Mouse (Mus musculus): ENCODE measurements around the gene Rpl7a. TPM values are rescaled to one million over a fixed set of nuclear protein-coding genes. Genes with fewer than 3 reads are reported as not detected.
"Not testable (repeated sequence)": the region's sequence is repeated elsewhere in the genome, so short reads cannot be mapped to it uniquely, and the experiment has no call there.

The Rpl7a gene
- total RNA-seq (2015; ENCODE audit: low replicate concordance), result 469 and 488 TPM in 2 replicates
- 357 and 378 TPM in 2 replicates for total RNA-seq (2017; ENCODE audit: low replicate concordance)

DNA sequence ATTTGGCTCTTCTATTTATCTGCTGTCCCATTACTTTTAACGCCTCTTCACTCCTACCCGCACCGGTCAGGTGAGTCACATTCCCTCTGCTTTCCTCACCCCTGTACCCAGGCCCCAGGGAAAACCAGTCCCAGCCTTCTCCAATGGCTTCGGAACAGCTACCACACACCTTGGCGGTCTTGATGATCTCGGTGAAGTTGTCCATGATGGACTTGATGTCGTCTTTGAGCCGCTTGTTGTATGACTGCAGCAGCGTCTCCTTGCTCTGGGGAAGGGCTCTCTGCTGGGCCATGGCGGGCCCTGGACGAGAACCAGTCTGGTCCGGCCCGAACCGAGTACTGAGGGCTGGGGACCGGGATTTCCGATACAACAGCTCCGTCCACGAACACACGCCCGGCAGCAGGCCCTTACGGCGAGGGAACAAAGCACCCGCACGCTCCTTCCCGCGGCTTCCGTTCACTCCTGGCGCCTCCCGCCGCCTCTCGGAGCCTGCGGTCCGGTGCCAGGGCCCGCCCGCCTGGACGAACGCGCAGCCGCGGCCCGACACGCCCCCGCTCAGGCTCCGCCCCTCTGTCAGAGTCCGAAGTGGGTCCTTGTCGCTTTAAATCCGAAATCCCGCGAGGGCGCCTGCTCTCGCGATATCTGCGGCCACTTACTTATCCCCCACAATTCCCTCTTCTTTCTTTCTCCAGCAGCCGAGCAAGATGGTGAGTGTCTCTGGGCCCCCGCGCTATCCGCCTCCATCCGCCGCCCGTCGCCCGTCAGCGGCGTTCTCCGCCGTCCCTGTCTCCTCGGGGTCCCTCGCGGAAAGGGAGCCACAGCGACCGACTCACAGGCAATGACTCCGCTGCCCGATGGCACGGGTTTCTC, at the start of gene Rpl7a, which contains the start of gene Med22:
Gene Rpl7a (plus strand): TSS at position 641 of the 870 bp plus-strand sequence.
Gene Med22 (minus strand): TSS at position 554 of the 870 bp plus-strand sequence.
- ATAC-seq (replicated peaks; ENCODE audit: low FRiP score, poor library complexity, severe bottlenecking), result peak; percentile 86

DNA sequence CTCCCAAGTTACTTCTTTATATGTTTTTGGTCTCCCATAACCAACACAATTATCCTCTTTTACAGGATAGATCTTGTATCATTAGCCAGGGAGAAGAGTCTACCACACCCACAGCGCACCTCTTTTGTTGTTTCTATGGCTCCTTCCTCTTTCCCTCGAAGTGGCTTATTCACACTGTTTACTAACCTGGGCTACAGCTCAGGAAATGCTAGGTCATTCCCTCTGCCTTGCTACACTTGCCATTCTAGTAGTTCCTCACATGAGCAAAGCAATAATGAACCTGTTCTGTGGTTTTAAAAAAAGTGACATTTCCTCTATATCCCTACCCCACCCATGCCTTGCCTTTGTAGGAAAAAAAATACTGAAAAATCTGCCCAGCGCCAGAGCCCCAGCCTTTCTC, 47.7 kb upstream of the Rpl7a start:
- no peak for ATAC-seq (replicated peaks; ENCODE audit: low FRiP score, poor library complexity, severe bottlenecking)

DNA sequence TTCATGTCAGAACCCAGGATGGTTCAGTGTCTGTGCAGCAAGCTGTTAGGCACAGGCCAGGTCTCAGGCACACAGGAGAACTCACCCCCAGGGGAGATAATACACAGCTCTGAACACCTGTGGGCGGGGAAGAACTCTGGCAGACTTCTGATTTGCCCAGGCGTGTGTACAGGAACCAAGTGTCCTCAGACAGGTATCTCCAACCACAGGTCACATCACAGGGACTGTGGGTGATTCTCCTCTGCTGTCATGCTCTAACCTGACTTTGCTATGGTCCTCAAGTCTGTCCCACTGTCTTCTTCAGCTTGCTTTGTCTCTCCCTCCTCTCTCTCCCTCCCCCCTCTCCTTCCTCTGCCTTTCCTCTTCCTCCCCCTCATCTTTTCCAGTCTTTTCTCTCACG, 45.7 kb upstream of the Rpl7a start, which contains the start of gene Abo:
Gene Abo (minus strand): TSS at position 101 of the 400 bp plus-strand sequence.
- no peak for ATAC-seq (replicated peaks; ENCODE audit: low FRiP score, poor library complexity, severe bottlenecking)

DNA sequence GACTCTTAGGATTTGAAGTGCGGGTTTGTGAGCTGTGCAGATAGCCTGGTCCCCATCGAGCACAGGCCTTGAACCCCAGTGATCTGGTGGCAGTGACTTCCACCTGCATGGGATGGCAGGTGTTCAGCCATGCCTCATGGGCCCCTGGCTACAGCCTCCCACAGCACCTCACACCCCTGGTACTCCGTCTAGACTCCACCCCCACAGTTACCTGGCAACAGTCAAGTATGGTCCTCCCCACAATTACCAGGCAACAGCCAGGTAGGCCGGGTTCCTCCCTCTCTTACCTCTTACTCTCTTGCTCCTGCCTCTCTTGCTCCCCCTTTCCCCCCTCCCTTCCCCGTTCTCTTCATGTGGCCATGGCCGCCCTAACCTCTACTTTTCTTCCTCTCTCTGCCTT, 39.9 kb upstream of the Rpl7a start:
- ATAC-seq (replicated peaks; ENCODE audit: low FRiP score, poor library complexity, severe bottlenecking), result no peak

DNA sequence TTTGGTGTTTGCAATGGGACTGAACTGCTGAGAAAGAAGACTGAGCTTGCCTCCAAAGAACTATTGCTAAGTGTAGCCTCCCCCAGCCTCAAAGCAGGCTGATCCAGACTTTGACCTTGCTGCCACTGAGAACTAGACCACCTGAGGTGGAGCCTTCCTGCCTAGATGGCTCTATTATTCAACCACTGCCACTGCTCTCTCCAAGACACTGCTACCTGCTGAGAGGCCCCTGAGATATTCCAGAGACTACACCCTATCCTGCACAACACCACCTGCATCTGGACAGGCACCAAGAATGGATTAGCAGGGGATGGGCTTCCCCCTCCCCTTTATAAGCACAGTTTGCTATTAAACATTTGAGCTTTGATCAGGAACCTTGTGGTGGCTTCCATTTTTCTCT, 32.0 kb upstream of the Rpl7a start:
- no peak for ATAC-seq (replicated peaks; ENCODE audit: low FRiP score, poor library complexity, severe bottlenecking)

DNA sequence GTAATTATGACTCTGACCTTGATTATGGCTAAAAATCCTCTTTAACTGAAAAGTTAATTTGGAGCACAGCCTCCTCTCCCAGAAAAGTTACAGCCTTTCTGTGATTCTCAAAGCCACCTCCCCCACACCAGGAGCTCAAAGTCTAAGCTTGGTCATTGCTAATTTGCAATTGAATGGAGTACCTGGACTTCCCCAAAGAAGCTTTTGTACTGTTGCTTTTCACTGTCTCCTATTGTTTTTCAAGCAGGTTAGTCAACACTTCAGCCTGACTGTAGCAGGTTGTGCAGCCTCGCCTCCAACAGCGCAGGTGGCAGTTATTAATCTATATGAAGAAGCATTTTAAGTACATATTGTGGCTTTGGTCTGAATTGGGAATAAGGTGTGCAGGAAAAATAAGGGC, 25.0 kb upstream of the Rpl7a start:
- not testable (repeated sequence) for ATAC-seq (replicated peaks; ENCODE audit: low FRiP score, poor library complexity, severe bottlenecking)

DNA sequence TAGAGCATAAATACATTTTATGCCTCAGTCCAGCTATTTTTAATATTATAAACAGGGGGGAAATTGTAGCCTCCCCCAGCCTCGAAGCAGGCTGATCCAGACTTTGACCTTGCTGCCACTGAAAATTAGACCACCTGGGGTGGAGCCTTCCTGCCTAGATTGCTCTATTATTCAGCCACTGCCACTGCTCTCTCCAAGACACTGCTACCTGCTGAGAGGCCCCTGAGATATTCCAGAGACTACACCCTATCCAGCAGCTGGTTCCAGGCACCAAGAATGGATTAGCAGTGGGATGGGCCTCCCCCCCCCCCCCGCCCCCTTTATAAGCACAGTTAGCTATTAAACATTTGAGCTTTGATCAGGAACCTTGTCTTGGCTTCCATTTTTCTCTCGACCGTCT, 24.4 kb upstream of the Rpl7a start:
- ATAC-seq (replicated peaks; ENCODE audit: low FRiP score, poor library complexity, severe bottlenecking), result not testable (repeated sequence)

DNA sequence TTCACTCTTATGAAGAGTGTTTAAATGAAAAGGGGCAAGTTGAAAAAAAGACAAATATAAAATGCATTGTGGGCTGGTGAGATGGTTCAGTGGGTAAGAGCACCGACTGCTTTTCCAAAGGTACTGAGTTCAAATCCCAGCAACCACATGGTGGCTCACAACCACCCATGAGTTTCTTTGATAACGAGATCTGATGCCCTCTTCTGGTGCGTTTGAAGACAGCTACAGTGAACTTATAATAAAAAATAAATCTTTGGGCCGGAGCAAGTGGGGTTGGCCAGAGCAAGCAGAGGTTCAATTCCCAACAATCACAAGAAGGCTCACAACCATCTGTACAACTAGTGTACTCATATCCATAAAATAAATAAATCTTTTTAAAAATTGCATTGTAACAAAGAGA, 14.7 kb upstream of the Rpl7a start:
- no peak for ATAC-seq (replicated peaks; ENCODE audit: low FRiP score, poor library complexity, severe bottlenecking)

DNA sequence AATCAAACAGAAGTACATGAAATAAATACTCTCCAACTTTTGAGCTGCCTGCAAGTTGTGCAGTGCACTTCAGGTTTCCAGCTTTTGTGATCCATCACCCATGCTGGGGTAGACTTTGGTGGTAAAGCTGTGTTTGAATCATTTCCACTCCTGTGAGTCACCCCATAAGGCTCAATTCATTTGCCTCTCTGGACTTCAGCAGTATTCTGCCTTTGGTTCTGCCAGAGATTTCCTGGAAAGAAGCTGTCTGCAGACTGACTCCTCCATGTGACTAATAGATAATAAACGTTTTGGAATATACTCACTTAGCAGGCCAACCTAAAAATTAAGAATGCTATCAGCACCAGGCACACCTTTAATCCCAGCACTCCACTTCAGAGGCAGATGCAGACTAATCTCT, 9.8 kb upstream of the Rpl7a start:
- ATAC-seq (replicated peaks; ENCODE audit: low FRiP score, poor library complexity, severe bottlenecking), result no peak

DNA sequence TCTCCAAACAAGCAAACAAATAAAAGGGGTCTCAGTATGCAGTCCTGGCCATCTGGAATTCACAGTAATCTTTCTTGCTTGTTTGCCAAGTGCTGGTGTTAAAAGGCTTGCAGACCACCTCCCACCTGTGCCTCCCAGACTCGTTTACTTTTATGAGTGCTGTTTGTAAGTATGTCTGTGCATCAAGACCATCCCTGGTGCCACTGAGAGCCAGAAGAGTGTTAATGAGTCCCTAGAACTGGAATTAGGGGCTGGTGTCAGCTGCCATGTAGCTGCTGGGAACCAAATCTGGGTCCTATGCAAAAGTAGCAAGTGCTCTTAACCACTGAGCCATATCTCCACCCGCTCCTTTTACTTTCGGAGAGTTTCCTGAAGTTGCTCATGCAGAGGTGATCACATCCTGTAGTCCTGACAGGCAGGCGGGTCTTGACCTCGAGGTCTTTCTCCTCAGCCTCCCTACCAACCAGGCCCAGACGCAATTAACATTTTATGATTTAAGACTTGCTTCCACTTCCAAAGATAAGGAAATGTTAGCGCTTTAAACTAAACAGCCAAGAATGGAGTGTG, 8.6 kb upstream of the Rpl7a start:
- no peak for ATAC-seq (replicated peaks; ENCODE audit: low FRiP score, poor library complexity, severe bottlenecking)

DNA sequence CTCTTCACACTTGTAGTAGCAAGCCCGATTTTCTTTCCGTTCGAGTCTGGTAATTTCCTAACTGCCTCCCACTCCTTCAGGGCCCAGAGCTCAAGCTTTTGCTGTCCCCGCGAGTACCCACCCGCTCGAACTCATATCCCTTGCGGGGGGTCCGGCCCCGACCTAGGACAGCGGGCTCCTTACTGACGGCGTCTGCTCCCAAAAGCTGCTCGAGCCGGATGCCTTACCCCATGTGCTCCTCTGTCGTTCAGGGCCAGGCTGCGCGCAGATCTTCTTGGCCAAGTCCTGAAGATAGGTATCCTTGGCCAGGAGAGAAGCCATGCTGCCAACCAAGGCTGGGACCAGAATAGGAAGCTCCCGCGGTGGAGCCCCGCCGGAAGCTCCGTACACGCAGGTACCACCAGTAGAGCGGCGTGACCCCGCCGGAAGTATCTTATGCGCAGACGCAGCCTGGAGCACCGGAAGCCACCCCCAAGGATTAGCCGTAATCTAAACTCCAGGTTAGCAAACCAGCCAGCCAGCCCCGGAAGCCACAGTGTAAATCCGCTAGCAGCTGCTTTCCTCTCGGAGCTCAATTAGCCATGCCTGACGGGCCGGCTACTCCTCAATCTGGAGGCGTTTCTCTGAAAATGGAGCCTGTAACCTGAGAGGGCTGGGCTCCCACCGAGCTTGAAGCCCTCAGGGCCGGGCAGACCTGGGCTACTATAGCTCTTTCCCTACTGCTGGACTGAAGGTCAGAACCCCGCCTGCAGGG, 7.9 kb upstream of the Rpl7a start, which contains the start of gene Surf6:
Gene Surf6 (minus strand): TSS at position 413 of the 754 bp plus-strand sequence.
- peak; percentile 91 for ATAC-seq (replicated peaks; ENCODE audit: low FRiP score, poor library complexity, severe bottlenecking)

DNA sequence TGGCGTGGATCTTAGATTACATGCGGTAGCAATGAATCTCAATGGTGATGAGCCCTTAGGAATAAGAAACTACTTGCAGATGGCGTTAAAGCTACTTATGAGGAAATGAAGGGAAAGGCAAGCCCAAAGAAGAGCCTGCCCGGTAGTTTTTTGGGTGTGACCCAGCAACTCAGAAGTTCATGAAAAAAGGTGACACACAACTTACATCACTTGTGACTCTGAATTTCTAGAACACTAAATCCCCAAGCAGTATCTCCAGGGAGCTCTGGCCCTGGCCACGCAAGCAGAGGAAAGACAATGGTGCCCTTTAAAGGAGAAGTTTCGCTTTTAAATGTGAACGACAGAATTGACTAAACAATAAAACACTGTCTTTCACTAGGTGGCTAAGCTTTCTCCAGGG, 7.3 kb upstream of the Rpl7a start:
- ATAC-seq (replicated peaks; ENCODE audit: low FRiP score, poor library complexity, severe bottlenecking), result no peak

DNA sequence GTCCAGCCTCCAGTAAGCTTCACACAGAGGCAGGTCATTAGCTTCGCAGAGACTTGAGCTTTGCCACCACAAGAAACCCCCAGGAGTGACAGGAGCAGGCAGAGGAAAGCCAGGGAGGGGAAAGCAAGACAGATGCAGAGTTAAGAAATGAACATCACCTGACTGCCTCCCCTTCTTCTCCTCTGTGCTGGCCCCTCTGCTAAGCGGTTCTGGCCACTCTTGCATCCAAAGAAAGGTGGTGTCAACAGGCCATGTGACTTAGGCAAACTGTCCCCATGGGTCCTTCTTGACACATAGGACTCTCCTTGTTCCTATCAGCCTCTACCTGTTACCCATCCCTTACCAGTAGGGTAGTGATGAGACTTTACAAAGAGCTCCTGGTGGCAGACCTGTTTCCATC, 4.6 kb upstream of the Rpl7a start:
- no peak for ATAC-seq (replicated peaks; ENCODE audit: low FRiP score, poor library complexity, severe bottlenecking)

DNA sequence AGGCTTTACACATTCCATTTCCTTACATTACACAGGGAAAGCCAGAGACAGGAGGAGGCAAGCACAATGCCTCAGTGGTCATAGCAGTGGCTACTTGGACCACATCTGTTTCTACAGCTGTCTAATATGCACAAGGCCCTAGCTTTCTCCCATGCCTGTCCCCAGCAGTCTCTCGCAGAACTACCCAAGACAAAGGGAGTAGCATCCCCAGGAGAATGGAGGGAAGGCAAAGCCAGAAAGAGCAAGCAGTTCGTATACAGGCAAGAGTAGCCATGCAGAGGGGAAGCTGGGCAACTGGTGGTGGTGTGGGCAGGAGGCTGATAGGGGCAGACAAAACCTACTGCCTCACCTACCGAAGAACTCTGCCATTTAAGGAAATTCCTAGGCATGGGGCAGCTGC, 4.1 kb upstream of the Rpl7a start:
- no peak for ATAC-seq (replicated peaks; ENCODE audit: low FRiP score, poor library complexity, severe bottlenecking)

DNA sequence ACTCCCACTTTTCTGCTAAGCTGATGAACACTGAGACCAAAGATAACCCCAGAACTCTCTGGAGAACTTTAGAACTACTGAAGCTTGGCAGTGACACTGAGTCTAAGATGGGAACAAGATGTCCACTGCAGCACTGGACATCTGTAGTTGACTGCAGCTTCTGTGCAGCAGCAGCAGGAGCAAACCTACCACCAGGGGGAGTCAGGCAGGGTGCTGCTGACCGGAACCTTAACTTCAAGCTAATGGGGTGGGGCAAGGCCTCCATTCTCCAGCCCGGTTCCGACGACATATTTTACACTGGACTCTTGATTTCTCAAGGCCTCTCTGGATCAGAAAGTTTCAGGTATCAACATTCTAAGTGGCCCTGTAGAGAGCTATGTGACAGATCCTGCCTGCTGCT, 3.5 kb upstream of the Rpl7a start:
- no peak for ATAC-seq (replicated peaks; ENCODE audit: low FRiP score, poor library complexity, severe bottlenecking)

DNA sequence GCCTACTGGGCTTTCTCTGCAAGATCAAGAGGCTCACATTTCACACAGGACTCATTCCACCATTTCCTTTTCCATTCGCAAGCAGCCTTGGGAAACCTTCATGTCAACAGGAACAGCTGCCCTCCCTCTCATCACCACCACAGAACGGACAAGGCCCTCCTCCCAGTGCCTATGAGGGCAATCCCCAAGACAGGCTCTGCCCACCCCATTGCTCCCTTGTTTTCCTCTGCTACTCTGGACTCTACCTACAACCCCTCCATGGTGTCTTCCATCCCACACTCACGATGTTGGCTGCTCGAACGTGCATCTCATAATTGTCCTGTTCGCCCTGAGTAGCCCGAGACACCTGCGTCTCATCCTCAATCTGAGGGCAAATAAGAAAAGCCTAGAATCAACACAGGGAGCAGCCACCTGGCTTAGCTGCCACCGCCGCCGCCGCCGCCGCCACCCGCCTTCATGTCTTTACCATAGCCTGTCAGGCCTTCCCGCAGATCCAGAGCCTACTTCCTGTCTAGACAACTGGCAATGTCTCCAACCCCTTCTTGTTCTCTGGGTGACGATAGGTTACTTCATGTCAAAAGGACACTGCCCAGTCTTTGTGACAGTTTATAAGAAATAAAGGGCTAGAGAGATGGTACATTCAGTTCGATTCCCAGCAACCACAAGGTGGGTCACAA, 1.7 kb upstream of the Rpl7a start:
- no peak for ATAC-seq (replicated peaks; ENCODE audit: low FRiP score, poor library complexity, severe bottlenecking)

DNA sequence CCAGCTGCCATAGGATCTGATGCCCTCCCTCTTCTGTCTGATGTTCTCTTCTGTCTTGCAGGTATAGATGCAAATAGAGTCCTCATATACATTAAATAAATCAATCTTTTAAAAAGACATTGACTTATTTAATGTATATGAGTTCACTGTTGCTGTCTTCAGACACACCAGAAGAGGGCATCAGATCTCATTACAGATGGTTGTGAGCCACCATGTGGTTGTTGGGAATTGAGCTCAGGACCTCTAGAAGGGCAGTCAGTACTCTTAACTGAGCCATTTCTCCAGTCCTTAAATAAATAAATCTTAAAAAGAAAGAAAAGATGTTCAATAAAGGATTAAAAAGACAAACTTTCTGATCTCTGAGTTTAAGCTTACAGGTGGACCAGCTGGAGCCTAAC, 1.2 kb upstream of the Rpl7a start:
- no peak for ATAC-seq (replicated peaks; ENCODE audit: low FRiP score, poor library complexity, severe bottlenecking)

DNA sequence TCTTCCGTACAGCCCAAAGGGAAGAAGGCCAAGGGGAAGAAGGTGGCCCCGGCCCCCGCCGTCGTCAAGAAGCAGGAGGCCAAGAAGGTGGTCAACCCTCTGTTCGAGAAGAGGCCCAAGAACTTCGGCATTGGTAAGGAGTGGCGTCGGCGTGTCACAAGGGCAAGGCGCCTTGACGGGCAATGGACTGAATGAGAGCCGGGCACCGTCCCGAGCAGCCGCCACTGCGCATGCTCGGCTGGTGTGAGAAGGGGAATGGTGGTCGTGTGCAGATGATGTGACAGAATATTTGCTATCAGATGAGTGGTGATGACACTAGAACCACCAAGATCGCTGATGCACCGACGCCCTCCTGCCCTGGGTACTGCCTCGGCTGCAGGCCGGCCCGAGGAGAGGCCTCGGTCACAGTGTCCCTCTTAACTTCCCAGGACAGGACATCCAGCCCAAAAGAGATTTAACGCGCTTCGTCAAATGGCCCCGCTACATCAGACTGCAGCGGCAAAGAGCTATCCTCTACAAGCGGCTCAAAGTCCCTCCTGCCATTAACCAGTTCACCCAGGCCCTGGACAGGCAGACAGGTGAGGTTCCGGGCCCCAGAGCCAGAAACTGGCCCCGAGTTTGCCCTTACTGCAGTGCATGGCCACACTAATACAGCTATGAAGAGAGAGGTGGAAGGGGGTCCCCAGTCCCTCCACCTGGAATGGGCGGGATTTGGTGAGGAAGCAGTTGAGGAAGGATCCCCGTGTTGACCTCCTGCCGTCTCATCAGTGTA, 616 bp downstream of the Rpl7a start:
- peak; percentile 47 for ATAC-seq (replicated peaks; ENCODE audit: low FRiP score, poor library complexity, severe bottlenecking)

DNA sequence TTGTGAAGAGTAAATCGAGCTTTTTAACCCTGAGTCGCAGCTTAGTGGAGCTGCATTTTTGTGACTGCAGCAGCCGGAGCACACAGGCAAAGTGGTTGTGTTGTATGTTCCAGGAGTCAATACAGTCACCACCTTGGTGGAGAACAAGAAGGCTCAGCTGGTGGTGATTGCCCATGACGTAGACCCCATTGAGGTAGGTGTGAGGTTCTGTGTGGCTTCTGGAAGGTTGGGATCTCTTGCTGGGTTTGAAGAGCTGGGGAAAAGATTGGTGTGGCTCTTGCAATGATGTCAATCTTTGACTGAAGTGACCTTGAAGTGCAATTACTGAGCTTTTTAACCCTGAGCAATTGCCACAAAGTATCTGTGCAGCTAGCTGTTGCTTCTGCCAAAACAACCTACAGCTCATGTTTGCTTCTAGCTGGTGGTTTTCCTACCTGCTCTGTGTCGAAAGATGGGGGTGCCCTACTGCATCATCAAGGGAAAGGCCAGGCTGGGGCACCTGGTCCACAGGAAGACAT, 1.7 kb downstream of the Rpl7a start:
- ATAC-seq (replicated peaks; ENCODE audit: low FRiP score, poor library complexity, severe bottlenecking), result no peak

Measured in erythroblast, adult 5-6 weeks (primary cell).